Mouse (Mus musculus) layer of hippocampus, postnatal 25 days (tissue): ENCODE measurements around the gene Meis2. TPM values are rescaled to one million over a fixed set of nuclear protein-coding genes. Genes with fewer than 3 reads are reported as not detected.

Source experiments
- DNase-seq, 2 experiments: peaks; one replicate each; pipeline ENCODE4 v3.0.0; 2022; ENCODE audit warnings: mixed read lengths in 2 of 2, low spot score in 1 of 2; ENCODE audit errors: extremely low spot score in 1 of 2
- total RNA-seq, 2 experiments: library from RNA; stranded (reverse); gene quantifications; 2 replicates each; pipeline ENCODE4 v1.2.3; 2021

The Meis2 gene
- total RNA-seq, 2 experiments from 2014 or later = 36.0 to 46.4 TPM

- DNase-seq = no peak
Measured at GRCm38 (mm10) chr2:115813721-115814120, 251.9 kb downstream of the Meis2 start.

DNA sequence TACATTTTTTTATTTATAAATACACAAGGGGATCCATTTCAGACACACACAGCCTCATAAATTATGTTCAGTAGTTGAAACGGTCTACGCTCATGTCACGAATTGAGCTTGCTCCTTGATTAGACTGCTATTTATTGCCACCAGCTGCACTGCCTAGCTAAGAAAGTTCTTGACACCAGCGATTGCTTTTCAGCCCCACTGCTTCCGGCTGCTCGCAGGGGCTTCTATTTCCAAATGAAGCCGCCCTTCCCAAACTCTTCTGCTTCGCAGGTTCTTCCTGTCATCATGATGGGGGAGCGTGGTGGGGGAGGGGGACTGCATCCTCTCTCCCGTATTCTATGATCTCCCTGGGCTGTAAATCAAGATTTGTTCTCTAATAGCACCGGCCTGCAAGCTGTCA is 252.3 kb downstream of the Meis2 start:
- DNase-seq = no peak
